Mouse (Mus musculus): ENCODE measurements at regions not wholly inside any gene's neighbourhood (a gene's known extent, or its start where the extent isn't known, plus 50 kb on each side); places are given as distances from the start of the nearest gene placed in this dataset.

- Histone ChIP-seq H3K9ac (ENCODE audit: low read depth, low read length) (no peak overlapping the region), H3K4me1 (ENCODE audit: control insufficient read depth, insufficient read depth, low read length) (no peaks in the 10 kb centered on the region; the same call in none of the 2 replicates), H3K27me3 (ENCODE audit: control insufficient read depth, insufficient read depth, low read length) (no peaks in the 10 kb centered on the region), H3K4me3 (no peak overlapping the region), H3K36me3 (ENCODE audit: control insufficient read depth, insufficient read depth, low read length) (no peaks in the 10 kb centered on the region), H3K27ac (no peak overlapping the region), H3K79me2 (replicated peaks; ENCODE audit: control insufficient read depth, insufficient read depth, low read length) (no peaks in the 10 kb centered on the region)
- no peak for DNase-seq
- TF ChIP-seq EP300 (IDR thresholded peaks at IDR 0.05; ENCODE audit: insufficient read depth, low read depth, low read length) (no peak), POLR2A (IDR thresholded peaks at IDR 0.05; ENCODE audit: insufficient read depth, low read depth, low read length) (no peak), CTCF (IDR thresholded peaks at IDR 0.05) (no peak)
- intact Hi-C loops (cut with DNase I): loop anchor here (5.0 kb wide), 2 partner anchors 250 to 560 kb away; no protein-coding TSS in a partner anchor
Observed at GRCm38 (mm10) chr14:17406879-17407278, 253.2 kb upstream of the Thrb start.

- no peak for TF ChIP-seq POLR2A (IDR thresholded peaks at IDR 0.05; ENCODE audit: insufficient read depth, low read depth, low read length)
- WGBS: 78% methylated on average over 5 of the region's 5 CpGs
- Histone ChIP-seq H3K9ac (ENCODE audit: low read depth, low read length) (no peak overlapping the region), H3K4me3 (no peak overlapping the region), H3K27me3 (ENCODE audit: control insufficient read depth, insufficient read depth, low read length) (no peaks in the 10 kb centered on the region), H3K4me1 (ENCODE audit: control insufficient read depth, insufficient read depth, low read length) (no peaks in the 10 kb centered on the region; the same call in none of the 2 replicates), H3K27ac (no peak overlapping the region), H3K36me3 (ENCODE audit: control insufficient read depth, insufficient read depth, low read length) (no peaks in the 10 kb centered on the region), H3K79me2 (replicated peaks; ENCODE audit: control insufficient read depth, insufficient read depth, low read length) (no peaks in the 10 kb centered on the region)
- DNase-seq: no peak
- intact Hi-C loops (cut with DNase I): loop anchor here (5.0 kb wide), 2 partner anchors 249 to 559 kb away; no protein-coding TSS in a partner anchor
Observed at GRCm38 (mm10) chr14:17408343-17408742, 251.7 kb upstream of the Thrb start.

- DNase-seq: no peak
- no peaks in the 10 kb centered on the region for H3K79me2 ChIP-seq (replicated peaks; ENCODE audit: control insufficient read depth, insufficient read depth, low read length)
- TF ChIP-seq CTCF (IDR thresholded peaks at IDR 0.05) (no peak), POLR2A (IDR thresholded peaks at IDR 0.05; ENCODE audit: insufficient read depth, low read depth, low read length) (no peak), EP300 (IDR thresholded peaks at IDR 0.05; ENCODE audit: insufficient read depth, low read depth, low read length) (no peak)
- H3K9ac ChIP-seq (ENCODE audit: low read depth, low read length): no peak overlapping the region
- H3K4me3 ChIP-seq: no peak overlapping the region
- intact Hi-C loops (cut with DNase I): loop anchor here (5.0 kb wide), 2 partner anchors 248 to 558 kb away; no protein-coding TSS in a partner anchor
- WGBS: 29% methylated on average over 1 of the region's 1 CpGs
- H3K4me1 ChIP-seq (ENCODE audit: control insufficient read depth, insufficient read depth, low read length): no peaks in the 10 kb centered on the region; the same call in none of the 2 replicates
- no peaks in the 10 kb centered on the region for H3K36me3 ChIP-seq (ENCODE audit: control insufficient read depth, insufficient read depth, low read length)
- no peaks in the 10 kb centered on the region for H3K27me3 ChIP-seq (ENCODE audit: control insufficient read depth, insufficient read depth, low read length)
- no peak overlapping the region for H3K27ac ChIP-seq
Observed at GRCm38 (mm10) chr14:17408813-17409212, 251.2 kb upstream of the Thrb start.

- H3K4me3 ChIP-seq: no peak overlapping the region
- TF ChIP-seq POLR2A (IDR thresholded peaks at IDR 0.05; ENCODE audit: insufficient read depth, low read depth, low read length) (no peak), EP300 (IDR thresholded peaks at IDR 0.05; ENCODE audit: insufficient read depth, low read depth, low read length) (no peak), CTCF (IDR thresholded peaks at IDR 0.05) (no peak)
- 82% methylated on average over 6 of the region's 6 CpGs for WGBS
- H3K9ac ChIP-seq (ENCODE audit: low read depth, low read length): no peak overlapping the region
- intact Hi-C loops (cut with DNase I): loop anchor here (5.0 kb wide), 2 partner anchors 248 to 558 kb away; no protein-coding TSS in a partner anchor
- no peak overlapping the region for H3K27ac ChIP-seq
- no peaks in the 10 kb centered on the region for H3K27me3 ChIP-seq (ENCODE audit: control insufficient read depth, insufficient read depth, low read length)
- no peaks in the 10 kb centered on the region for H3K36me3 ChIP-seq (ENCODE audit: control insufficient read depth, insufficient read depth, low read length)
- H3K79me2 ChIP-seq (replicated peaks; ENCODE audit: control insufficient read depth, insufficient read depth, low read length): no peaks in the 10 kb centered on the region
- no peak for DNase-seq
- H3K4me1 ChIP-seq (ENCODE audit: control insufficient read depth, insufficient read depth, low read length): no peaks in the 10 kb centered on the region; the same call in none of the 2 replicates
Observed at GRCm38 (mm10) chr14:17409497-17409896, 250.6 kb upstream of the Thrb start.

- TF ChIP-seq POLR2A (IDR thresholded peaks at IDR 0.05; ENCODE audit: insufficient read depth, low read depth, low read length) (no peak), EP300 (IDR thresholded peaks at IDR 0.05; ENCODE audit: insufficient read depth, low read depth, low read length) (no peak), CTCF (IDR thresholded peaks at IDR 0.05) (no peak)
Observed at GRCm38 (mm10) chr14:17410752-17411151, 249.3 kb upstream of the Thrb start.

GRCm38 (mm10) chr14:17411299-17411698 lies 248.8 kb upstream of the Thrb start:
- Histone ChIP-seq H3K27ac (no peak overlapping the region), H3K4me3 (no peak overlapping the region), H3K36me3 (ENCODE audit: control insufficient read depth, insufficient read depth, low read length) (no peaks in the 10 kb centered on the region), H3K4me1 (ENCODE audit: control insufficient read depth, insufficient read depth, low read length) (no peaks in the 10 kb centered on the region; the same call in none of the 2 replicates), H3K27me3 (ENCODE audit: control insufficient read depth, insufficient read depth, low read length) (no peaks in the 10 kb centered on the region), H3K9ac (ENCODE audit: low read depth, low read length) (no peak overlapping the region), H3K79me2 (replicated peaks; ENCODE audit: control insufficient read depth, insufficient read depth, low read length) (no peaks in the 10 kb centered on the region)
- no peak for TF ChIP-seq EP300 (IDR thresholded peaks at IDR 0.05; ENCODE audit: insufficient read depth, low read depth, low read length)
- no peak for TF ChIP-seq CTCF (IDR thresholded peaks at IDR 0.05)
- no peak for TF ChIP-seq POLR2A (IDR thresholded peaks at IDR 0.05; ENCODE audit: insufficient read depth, low read depth, low read length)
- 75% methylated on average over 1 of the region's 1 CpGs for WGBS
- DNase-seq: no peak
- intact Hi-C loops (cut with DNase I): no loop called here

More at GRCm38 (mm10) chr14:17410752-17411151, 249.3 kb upstream of the Thrb start:
- Histone ChIP-seq H3K4me1 (ENCODE audit: control insufficient read depth, insufficient read depth, low read length) (no peaks in the 10 kb centered on the region; the same call in none of the 2 replicates), H3K9ac (ENCODE audit: low read depth, low read length) (no peak overlapping the region), H3K36me3 (ENCODE audit: control insufficient read depth, insufficient read depth, low read length) (no peaks in the 10 kb centered on the region), H3K79me2 (replicated peaks; ENCODE audit: control insufficient read depth, insufficient read depth, low read length) (no peaks in the 10 kb centered on the region), H3K27me3 (ENCODE audit: control insufficient read depth, insufficient read depth, low read length) (no peaks in the 10 kb centered on the region), H3K4me3 (no peak overlapping the region), H3K27ac (no peak overlapping the region)
- no peak for DNase-seq
- intact Hi-C loops (cut with DNase I): no loop called here
- 46% methylated on average over 3 of the region's 3 CpGs for WGBS

Data from heart, adult 2 months (tissue).